Mouse (Mus musculus): ENCODE data around the gene Capn1.

Gene Capn1

DNA sequence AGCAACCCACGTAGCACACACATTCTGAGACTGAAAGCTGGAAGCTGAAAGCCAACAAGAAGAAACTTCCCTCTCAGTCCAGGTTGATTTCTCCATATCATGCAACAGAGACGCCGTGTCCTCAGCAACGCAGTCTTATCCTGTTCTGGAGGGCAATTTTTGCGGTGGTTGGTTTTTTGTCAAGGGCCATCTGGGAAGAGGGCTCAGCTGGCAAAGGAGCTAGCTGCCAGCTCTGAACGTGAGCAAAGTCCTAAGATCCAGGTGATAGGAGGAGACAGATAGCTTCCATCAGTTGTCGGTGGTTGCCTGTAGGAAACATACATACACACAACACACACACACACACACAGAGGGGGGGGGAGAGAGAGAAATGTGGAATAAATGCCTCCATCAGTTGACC is 22.6 kb upstream of the Capn1 start:
- DNase-seq (ENCODE audit: low spot score in 2 of 2): no peak

DNA sequence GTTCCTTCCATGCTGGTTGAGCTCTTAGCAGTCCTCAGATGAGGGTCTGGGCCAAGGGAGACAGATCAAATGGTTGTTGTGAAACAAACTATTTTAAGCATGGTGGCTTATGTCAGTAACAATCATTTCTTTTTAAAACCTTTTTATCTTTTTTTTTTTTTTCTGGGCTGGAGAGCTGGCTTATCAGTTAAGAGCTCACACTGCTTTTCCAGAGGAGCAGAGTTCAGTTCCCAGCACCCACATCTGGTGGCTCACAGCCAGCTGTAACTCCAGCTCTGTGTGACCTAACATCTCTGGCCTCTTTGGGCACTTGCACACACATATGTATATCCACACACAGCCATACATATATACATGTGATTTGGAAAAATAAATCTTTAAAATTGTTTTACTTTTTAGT is 22.0 kb upstream of the Capn1 start:
- no peak for DNase-seq (ENCODE audit: low spot score in 2 of 2)

DNA sequence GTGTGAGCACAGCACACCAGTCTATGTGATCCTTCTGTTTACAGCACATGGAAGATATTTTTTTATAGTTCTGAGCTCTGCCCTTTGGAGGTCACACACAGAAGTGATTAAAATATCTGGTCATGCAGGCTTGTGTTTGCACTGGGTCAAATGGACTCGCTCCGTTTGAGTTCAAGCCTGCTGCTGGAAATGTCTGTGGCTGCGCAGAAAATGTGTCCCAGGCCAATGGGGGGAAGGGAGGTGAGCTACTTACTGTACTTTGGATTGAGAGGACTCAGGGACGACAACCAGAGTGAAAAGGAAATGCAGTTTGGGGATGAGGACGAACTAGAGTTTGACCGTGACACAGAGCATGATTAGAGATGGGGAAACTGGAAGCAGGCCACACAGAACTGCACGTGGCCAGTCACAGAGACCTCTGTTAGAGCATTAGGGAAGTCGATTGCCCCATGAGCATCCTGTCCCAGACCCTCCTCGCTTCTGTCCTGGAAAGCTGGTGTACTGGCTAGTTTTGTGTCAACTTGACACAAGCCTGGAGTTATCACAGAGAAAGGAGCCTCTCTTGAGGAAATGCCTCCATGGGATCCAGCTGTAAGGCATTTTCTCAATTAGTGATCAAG is 20.4 kb upstream of the Capn1 start:
- DNase-seq (ENCODE audit: low spot score in 2 of 2): no peak

DNA sequence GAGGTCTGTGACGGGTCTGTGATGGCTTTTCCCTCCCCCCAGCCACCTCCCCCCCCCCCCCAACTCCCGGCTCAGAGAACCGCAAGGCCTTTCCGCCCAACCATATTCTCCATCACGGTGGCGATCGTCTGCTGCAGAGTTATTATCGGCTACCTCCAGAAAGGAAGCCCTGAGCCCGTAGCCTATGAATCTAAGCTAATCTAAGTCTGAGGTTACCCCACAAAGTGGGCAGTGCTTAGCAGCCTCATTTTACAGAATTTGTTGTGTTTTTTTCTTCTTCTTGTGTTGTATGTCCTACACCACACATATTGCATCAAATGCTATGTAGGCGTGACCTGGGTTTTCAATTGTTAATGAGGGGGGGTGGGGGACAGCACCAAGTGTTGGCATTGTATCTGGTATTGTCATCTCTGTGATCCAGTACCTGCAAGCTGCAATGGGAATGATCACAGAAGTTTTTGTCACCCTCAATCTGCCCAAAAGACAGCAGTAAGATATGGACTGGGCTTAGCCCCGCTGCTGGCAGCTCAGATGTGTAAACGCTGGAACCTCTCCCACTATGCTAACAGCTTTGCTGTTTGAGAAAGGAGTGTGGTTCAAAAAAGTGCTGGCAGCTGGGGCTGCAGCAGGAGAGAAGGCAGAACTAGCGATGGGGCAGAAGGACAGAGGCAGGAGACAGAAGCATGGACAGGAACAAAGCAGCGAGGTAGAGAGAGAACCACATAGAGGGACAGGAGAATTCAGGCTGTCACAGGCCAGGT is 15.0 kb upstream of the Capn1 start:
- DNase-seq (ENCODE audit: low spot score in 2 of 2): no peak

DNA sequence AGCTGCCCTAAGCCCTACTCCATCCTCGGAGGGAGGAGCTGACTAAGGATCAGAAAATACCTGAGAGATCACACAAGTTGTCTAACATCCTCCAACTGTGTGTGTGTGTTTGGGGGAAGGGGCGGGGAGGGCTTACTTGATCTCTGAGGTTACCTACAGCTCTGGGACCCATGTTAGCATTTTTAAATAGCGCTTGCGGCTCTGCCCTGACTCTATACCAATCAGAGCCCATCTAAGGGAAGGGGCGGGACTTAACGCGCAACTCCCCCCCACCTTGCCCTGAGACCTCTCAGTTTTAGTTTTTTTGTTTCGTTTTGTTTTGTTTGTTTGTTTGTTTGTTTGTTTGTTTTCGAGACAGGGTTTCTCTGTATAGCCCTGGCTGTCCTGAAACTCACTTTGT is 13.7 kb upstream of the Capn1 start:
- DNase-seq (ENCODE audit: low spot score in 2 of 2): no peak

DNA sequence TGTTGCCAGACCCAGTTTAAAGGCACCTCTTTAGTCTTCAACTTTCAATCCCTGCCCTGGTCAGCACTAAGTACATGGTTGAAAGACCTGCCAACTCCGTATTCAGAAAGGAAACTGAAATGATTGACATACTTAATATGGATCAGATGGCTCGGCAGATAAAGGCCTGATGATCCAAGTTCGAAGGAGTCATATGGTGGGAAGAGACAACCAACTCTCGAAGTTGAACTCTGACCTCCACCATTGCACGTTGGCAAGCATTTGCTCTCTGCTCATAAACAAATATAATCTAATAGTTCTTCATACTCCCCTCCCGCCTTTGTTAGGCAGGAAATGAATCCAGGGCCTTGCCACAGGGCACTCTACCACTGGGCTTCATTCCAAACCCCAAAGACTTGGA is 13.3 kb upstream of the Capn1 start:
- DNase-seq (ENCODE audit: low spot score in 2 of 2): no peak

DNA sequence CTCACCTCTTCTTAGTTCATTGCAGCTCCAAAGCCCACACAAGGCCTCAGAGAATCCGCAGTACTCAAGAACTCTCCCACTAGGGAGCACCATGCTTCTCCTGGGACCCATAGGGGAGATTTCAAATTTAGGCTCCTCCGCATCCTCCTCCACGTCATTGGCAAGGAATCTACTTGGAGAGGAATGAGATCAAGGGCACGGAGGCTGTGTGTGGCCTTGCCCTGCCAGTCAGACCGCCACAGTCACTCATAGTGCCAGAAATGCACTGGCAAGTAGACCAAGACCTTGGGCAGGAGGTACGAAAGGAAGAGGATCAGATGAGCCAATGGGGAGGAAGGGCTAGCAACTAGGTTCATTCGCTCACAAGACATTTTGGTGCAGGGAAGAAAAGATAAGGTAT is 8.2 kb upstream of the Capn1 start:
- no peak for DNase-seq (ENCODE audit: low spot score in 2 of 2)

DNA sequence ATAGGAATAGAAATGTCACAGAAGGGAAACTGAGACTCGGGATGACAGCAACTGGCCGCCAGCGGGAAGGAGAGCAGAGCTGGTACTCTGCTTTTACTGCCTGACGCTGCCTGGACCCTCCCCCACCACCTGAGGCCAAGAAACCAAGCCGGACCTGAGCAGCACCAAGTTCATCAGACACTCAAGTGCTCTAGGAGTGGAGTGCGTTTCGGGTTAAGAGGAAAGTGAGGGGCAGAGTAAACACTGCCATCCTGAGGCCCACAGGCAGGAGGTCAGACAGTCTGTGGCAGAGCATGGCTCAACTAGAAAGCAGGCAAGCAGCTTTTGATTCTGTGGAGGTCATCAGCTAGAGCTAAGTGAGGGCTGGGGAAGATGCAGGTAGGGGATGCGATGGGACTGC is 7.4 kb upstream of the Capn1 start:
- DNase-seq (ENCODE audit: low spot score in 2 of 2): no peak

DNA sequence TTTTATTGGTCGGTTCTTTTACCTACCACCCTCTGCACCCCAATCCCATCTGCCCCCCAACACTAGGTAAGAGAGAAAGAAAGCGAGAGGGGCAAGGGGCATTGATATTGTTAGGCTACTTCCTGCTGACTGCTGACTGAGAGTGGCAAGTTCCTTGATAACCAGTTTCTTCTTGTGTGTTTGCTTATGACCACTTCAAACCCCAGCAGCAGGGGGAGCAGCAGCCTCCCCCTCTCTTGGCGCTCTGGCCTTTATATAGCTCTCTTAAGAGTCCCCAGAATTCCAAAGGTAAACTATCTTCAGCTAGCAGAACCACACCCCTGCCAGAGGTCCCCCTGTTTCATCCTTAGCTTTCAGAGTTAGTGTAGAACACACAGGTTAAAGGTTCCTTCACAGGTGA is 4.6 kb upstream of the Capn1 start:
- no peak for DNase-seq (ENCODE audit: low spot score in 2 of 2)

DNA sequence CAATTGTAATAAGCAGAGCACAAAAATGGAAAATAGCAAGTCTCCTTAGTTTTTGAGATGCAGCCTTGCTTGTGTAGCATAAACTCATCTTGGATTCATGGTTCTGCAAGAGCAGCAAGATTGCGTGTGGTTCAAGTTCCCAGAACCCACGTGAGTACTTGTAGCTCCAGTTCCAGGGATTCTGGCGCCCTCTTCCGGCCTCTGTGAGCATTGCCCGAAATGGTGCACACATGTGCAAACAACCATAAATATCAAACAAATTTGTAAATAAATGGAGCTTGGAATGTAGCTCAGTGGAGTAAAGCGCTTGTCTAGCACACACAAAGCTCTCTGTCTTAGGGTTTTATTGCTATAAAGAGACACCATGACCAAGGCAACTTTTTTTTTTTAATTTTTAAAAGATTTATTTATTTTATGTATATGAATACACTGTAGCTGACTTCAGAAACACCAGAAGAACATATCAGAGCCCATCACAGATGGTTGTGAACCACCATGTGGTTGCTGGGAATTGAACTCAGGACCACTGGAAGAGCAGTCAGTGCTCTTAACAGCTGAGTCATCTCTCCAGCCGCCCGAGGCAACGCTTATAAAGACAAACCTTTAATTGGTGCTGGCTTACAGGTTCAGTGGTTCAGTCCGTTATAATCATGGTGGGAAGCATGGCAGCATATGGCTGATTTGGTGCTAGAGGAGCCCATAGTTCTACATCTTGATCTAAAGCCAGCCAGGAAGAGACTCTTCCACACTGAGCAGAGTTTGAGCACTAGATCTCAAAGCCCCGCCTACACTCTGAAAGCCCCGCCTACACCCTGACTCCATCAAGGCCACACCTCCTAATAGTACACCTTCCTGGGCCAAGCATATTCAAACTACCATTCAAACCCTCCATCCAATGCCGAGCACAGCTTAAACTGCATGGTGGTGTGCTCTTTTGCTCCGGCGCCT is 2.7 kb upstream of the Capn1 start:
- peak; percentile 91 to 97 for DNase-seq (ENCODE audit: low spot score in 2 of 2)

DNA sequence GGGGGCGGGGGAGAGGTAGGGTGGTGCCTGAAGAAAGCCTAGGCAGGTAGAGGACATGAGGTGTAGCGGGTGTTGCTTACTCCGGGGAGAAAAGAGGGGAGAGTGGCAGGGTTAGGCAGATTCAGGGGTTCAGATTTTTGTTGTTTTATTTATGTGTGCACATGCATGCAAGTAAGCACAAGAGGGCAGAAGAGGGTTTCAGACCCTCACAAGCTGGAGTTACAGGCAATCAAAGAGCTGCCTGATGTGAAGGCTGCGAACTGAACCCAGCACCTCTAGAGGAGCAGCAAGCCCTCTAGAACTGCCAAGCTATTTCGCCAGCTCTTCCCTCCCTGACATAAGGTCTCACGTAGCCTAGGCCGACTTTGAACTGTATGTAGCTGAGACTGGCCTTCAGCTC is 835 bp upstream of the Capn1 start:
- DNase-seq (ENCODE audit: low spot score in 2 of 2): no peak

DNA sequence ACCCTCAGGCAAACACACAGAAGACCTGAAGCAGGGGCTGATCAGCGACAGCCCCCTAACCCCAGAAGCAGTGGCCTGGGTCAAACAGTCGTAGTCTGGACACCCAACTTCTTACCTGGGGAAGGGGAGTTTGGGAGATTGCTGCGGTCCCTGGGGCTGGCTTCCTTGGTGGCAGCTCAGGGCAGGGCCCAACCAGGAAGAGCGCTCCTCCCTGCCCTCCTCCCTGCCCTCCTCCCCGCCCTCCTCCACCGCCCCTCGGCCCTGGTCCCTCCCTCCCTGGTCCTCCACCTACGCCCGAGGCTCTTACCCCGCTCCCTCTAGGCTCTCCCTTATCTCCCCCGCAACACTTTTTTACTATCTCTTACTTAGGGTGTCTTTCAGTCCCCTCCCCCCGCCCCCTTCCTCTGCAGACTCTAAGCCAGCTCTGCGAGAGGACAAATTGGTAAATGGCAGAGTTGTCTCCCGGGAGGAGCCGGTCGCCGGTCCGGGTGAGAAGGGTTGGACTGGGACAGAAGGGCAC is 646 bp downstream of the Capn1 start:
- DNase-seq (ENCODE audit: low spot score in 2 of 2): peak; percentile 75 to 84

DNA sequence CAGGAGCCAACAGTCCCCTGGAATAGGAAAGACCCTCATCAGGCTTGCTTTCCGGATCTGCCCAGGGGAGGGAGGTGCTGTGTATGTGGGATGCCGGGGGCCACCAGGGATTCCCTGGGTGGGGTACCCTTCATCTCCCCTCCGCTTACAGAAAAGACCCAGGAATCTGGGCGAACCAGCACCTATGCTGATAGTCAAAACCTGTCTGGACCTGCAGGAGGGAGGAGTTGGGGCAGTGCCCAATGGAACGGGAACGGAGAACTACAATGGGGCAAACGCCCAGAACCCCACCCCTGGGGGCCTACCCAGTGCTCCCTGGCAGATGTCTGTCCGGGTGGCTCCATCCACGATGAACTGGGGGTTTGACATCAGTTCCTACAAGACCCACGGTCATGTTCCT is 2.0 kb downstream of the Capn1 start:
- DNase-seq (ENCODE audit: low spot score in 2 of 2): no peak

DNA sequence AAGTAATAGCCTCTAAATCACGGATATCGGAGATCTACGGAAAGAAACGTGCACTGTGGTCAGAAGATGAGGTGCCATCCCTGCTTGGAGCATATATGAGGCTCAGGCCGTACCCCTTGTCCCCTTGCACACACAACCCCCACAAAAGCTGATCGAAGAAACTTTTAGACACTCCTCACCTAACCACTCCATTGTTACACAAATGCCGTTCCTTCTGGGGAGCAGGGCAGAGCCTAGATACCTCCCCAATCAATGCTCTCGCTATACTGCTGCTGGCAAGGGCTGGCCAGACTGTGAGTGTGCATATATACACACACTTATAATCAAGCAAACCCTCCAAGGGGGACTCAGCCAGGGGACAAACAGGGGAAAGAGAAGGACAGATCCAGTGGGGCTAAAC is 6.6 kb downstream of the Capn1 start:
- DNase-seq (ENCODE audit: low spot score in 2 of 2): no peak

DNA sequence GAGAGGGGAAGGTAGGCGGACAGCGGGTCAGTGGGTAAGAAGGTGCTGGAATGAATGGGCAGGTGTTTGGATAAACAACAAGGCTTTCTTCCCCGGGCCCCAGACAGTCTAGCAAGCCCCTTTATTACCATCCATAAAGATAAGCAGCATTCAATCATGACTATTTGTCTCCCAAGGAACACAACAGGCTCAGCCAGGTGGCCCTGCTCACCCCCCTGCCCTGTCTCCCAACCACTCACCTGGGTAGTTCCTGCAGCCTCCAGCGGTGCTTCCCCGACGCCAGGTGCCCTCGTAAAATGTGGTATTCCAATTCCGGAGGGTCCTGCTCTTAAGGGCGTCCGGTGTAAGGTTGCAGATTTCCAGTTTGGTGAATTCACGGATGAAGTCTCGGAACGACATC is 8.7 kb downstream of the Capn1 start:
- no peak for DNase-seq (ENCODE audit: low spot score in 2 of 2)

DNA sequence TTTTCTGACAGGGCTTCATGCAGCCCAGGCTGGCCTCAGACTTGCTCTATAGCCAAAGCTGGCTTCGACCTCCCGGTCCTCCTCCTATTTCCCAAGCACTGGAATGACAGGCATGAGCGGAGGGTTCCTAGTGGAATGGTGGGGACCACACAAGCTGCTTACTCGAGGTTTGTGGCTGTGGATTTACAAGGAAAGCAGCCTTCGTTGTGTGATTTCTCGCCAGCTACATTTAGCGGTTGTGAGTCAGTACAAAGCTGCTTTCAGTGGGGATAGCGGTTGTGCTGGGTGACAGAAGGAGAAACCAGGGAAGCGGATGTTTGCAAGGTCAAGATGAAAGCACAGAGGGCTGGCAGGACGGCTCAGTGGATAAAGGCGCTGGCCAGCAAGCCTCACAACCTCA is 10.2 kb downstream of the Capn1 start:
- no peak for DNase-seq (ENCODE audit: low spot score in 2 of 2)

DNA sequence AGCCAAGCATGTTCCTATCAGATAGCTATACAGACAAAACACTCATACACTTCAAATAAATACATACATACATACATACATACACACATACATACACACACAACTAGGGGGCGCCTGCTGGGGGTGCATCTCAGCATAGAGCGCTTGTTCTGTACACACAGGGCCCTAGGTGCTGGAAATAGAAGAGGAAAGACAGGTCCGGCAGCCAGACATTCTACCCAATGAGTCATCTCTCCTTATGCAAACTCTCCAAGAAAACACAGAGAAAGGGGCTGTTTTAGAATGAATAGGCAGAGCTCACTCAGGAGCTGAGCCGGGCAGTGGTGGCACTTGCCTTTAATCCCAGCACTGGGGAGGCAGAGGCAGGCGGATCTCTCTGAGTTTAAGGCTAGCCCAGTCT is 15.7 kb downstream of the Capn1 start:
- no peak for DNase-seq (ENCODE audit: low spot score in 2 of 2)

DNA sequence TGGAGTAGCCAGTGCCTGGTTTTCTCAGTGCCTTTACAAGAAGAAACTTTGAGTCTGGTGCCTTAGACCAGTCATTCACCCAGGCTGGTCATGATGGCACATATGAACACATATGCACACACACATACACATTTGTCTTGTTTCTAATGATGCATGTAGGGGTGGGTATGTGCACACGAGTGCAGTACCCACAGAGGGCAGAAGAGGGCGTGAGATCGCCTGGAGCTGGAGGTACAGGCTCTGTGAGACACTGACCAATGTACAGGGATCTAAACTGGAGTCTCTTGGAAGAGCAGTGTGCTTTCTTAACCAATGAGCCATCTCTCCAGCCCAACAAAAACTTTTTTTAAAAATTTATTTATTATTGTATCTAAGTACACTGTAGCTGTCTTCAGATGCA is 17.5 kb downstream of the Capn1 start:
- DNase-seq (ENCODE audit: low spot score in 2 of 2): no peak

DNA sequence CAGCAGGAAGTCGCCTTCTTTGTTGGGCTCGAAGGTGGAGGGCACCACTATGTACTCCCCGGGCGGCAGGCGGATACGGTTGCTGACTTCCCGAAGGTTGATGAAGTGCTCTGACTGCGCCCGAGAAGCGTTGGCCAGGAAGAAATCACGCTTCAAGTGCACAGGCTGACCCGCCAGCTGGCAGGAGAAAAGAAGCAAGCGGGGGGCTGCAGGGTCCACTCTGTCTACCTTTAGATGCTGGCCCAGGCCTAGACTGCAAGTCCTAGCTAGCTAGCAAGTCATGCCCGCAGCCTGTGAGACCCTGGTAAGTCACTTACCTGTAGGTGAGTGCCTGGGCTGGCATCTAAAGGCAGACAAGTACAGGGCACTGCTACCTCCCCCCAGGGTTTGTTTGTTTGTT is 21.0 kb downstream of the Capn1 start:
- no peak for DNase-seq (ENCODE audit: low spot score in 2 of 2)

DNA sequence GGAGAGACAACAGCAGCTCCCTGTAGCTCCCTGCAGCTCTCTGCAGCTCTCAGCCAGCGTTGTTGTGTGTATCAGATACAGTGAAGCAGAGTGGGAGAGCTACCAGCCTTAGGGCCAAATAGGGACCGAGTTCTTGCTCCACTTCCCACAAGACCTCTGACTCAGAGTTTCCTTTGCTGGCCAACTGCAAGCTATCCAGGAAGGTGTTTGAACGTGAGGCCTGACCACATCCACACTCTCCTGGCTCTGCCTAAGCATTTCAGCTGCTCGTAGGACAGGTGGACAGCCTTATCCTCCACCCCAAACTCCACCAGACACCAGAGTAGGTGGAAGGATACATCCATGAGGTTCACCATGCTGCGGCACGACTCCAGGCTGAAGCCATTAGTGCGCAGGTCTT is 23.7 kb downstream of the Capn1 start:
- no peak for DNase-seq (ENCODE audit: low spot score in 2 of 2)

DNA sequence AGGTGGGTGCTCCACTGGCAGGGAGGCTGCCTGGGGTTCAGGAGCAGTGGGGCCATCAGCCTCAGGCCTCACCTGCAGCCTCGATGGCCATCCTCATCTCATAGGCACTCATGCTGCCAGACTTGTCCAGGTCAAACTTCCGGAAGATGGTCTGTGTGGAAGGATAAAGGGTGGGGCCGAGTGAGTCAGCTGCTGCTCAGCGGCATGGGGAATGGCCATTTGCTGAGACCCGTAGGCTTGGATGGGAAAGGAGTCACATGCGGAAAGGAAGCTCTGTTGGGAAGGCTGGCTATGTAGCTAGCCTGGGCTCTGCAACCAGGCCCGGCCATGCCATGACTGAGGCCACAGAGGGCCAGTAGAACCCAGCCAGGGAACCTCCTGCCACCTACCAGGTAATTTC is 24.2 kb downstream of the Capn1 start:
- DNase-seq (ENCODE audit: low spot score in 2 of 2): no peak

DNA sequence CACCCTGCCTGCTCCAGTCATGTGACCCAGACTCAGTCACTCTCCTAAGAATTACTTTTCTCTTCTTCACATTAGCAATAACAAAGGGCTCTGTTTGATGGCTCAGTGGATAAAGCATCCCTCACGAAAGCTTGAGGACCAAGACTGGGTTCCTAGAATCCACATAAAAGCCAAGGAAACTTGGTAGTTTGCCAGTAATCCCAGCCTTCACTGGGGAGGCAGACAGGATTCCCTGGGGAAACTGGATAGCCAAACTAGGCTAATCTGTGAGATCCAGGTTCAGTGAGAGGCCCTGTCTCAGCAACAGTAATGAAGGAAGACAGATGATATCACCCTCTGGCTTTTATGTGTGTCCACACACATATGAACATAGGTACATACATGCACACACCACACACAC is 24.8 kb downstream of the Capn1 start:
- DNase-seq (ENCODE audit: low spot score in 2 of 2): no peak

DNA sequence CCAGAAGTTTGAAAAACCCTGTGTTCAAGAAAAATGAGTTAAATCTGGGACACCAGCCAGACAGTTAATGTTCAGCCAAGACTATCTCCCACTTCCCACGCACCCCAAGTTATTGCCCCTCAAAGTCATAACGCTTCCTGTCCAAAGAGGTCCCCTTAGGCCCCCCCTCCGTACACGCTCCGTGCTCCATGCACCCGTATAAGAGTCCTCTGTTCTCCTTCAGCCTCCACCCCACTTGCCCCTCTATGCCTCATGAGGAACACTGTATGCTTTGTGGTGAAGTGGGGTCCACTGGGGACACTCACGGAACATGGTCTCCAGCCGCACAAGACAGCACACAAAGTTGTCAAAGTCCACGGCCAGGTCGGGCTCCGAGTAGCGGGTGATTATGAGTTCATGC is 25.7 kb downstream of the Capn1 start:
- DNase-seq (ENCODE audit: low spot score in 2 of 2): no peak
